Mouse (Mus musculus) hindbrain, embryonic 10.5 days (tissue): ENCODE results near the gene Wnt16. TPM values are rescaled to one million over a fixed set of nuclear protein-coding genes. Genes with fewer than 3 reads are reported as not detected.

Experiments
- DNase-seq: peaks from one replicate; pipeline ENCODE4 v3.0.0-alpha.2; 2017; ENCODE audit warnings: low spot score
- H3K27ac ChIP-seq: fragments of 300-500 bp; sonication (generic); 2 replicates; pipeline ENCODE4 v1.5.1; 2016; ENCODE audit warnings: mild to moderate bottlenecking, moderate library complexity
- H3K27me3 ChIP-seq: fragments of 300-500 bp; sonication (generic); 2 replicates; pipeline ENCODE4 v1.6.1; 2016; ENCODE audit warnings: mild to moderate bottlenecking; ENCODE audit not compliant: poor library complexity, insufficient read depth, severe bottlenecking
- H3K36me3 ChIP-seq: fragments of 300-500 bp; sonication (generic); 2 replicates; pipeline ENCODE4 v1.6.1; 2016; ENCODE audit warnings: mild to moderate bottlenecking, moderate library complexity
- H3K4me1 ChIP-seq: fragments of 300-500 bp; sonication (generic); replicated peaks from 2 replicates; pipeline ENCODE4 v1.6.1; 2016; ENCODE audit warnings: mild to moderate bottlenecking
- H3K4me3 ChIP-seq: fragments of 300-500 bp; sonication (generic); 2 replicates; pipeline ENCODE4 v1.5.1; 2016; ENCODE audit warnings: mild to moderate bottlenecking, moderate library complexity
- H3K9me3 ChIP-seq: fragments of 300-500 bp; sonication (generic); 2 replicates; pipeline ENCODE4 v1.6.1; 2016; ENCODE audit warnings: mild to moderate bottlenecking, moderate library complexity
- WGBS: fragments of 180-500 bp; shearing (Covaris S2); methylation state at CpG from one replicate; pipeline ENCODE4 v1.1.7; 2016; 5-methylcytosine and 5-hydroxymethylcytosine counted together
- polyA plus RNA-seq: library from polyadenylated mRNA; unstranded; fragments of >200 nt; fragmentation: Nextera tagmentation; extraction: Ambion mirVana; gene quantifications from 2 replicates; pipeline ENCODE4 v1.2.1, GENCODE M21; 2016

Wnt16 gene
- polyA plus RNA-seq, 1 experiment from 2014 or later = 0.50 TPM

GRCm38 (mm10) chr6:22330169-22330960 is 42.3 kb downstream of the Wnt16 start:
- H3K4me3 ChIP-seq = no peak overlapping the region
- no peak overlapping the region for H3K27ac ChIP-seq
- peaks cover 4% of the 10 kb centered on the region for H3K36me3 ChIP-seq
- no peak for DNase-seq
- H3K9me3 ChIP-seq = no peaks in the 10 kb centered on the region
- no peaks in the 10 kb centered on the region for H3K27me3 ChIP-seq
- no peaks in the 10 kb centered on the region for H3K4me1 ChIP-seq
- 90% methylated on average over 13 of the region's 13 CpGs for WGBS

- H3K36me3 ChIP-seq = peaks cover 6% of the 10 kb centered on the region
- no peak overlapping the region for H3K4me3 ChIP-seq
- DNase-seq = no peak
- H3K9me3 ChIP-seq = no peaks in the 10 kb centered on the region
- H3K4me1 ChIP-seq = no peaks in the 10 kb centered on the region
- WGBS = 93% methylated on average over 2 of the region's 2 CpGs
- no peaks in the 10 kb centered on the region for H3K27me3 ChIP-seq
- no peak overlapping the region for H3K27ac ChIP-seq
These were observed 44.5 kb downstream of the Wnt16 start for GRCm38 (mm10) chr6:22332548-22332947.

GRCm38 (mm10) chr6:22339763-22340542 is 51.9 kb downstream of the Wnt16 start:
- 93% methylated on average over 15 of the region's 15 CpGs for WGBS
- no peak for DNase-seq
- H3K27ac ChIP-seq = no peak overlapping the region
- H3K4me1 ChIP-seq = peaks cover 6% of the 10 kb centered on the region; the same call in 1 of the 2 replicates
- no peaks in the 10 kb centered on the region for H3K27me3 ChIP-seq
- no peaks in the 10 kb centered on the region for H3K9me3 ChIP-seq
- no peak overlapping the region for H3K4me3 ChIP-seq
- peaks cover 33% of the 10 kb centered on the region for H3K36me3 ChIP-seq

- WGBS = 95% methylated on average over 14 of the region's 14 CpGs
- H3K27me3 ChIP-seq = no peaks in the 10 kb centered on the region
- DNase-seq = no peak
These were observed 52.8 kb downstream of the Wnt16 start for GRCm38 (mm10) chr6:22340779-22341178.

GRCm38 (mm10) chr6:22343292-22343691 is 55.3 kb downstream of the Wnt16 start:
- no peaks in the 10 kb centered on the region for H3K9me3 ChIP-seq
- H3K27me3 ChIP-seq = no peaks in the 10 kb centered on the region
- H3K27ac ChIP-seq = no peak overlapping the region
- H3K4me1 ChIP-seq = peaks cover 20% of the 10 kb centered on the region
- WGBS = 92% methylated on average over 3 of the region's 3 CpGs
- H3K36me3 ChIP-seq = peaks cover 26% of the 10 kb centered on the region
- no peak for DNase-seq
- no peak overlapping the region for H3K4me3 ChIP-seq

More at GRCm38 (mm10) chr6:22340779-22341178, 52.8 kb downstream of the Wnt16 start:
- no peak overlapping the region for H3K27ac ChIP-seq
- no peaks in the 10 kb centered on the region for H3K9me3 ChIP-seq
- H3K4me1 ChIP-seq = peaks cover 6% of the 10 kb centered on the region; the same call in 1 of the 2 replicates
- H3K4me3 ChIP-seq = no peak overlapping the region
- H3K36me3 ChIP-seq = peaks cover 33% of the 10 kb centered on the region

GRCm38 (mm10) chr6:22343706-22344105 is 55.7 kb downstream of the Wnt16 start:
- H3K4me1 ChIP-seq = peaks cover 20% of the 10 kb centered on the region
- H3K4me3 ChIP-seq = no peak overlapping the region
- no peaks in the 10 kb centered on the region for H3K27me3 ChIP-seq
- peaks cover 23% of the 10 kb centered on the region for H3K36me3 ChIP-seq
- WGBS = 92% methylated on average over 6 of the region's 6 CpGs
- no peak for DNase-seq
- no peak overlapping the region for H3K27ac ChIP-seq
- no peaks in the 10 kb centered on the region for H3K9me3 ChIP-seq

- H3K36me3 ChIP-seq = peaks cover 17% of the 10 kb centered on the region
- H3K4me3 ChIP-seq = no peak overlapping the region
- no peaks in the 10 kb centered on the region for H3K9me3 ChIP-seq
- WGBS = 60% methylated on average over 6 of the region's 6 CpGs
- DNase-seq = no peak
- peaks cover 20% of the 10 kb centered on the region for H3K4me1 ChIP-seq
- no peaks in the 10 kb centered on the region for H3K27me3 ChIP-seq
- no peak overlapping the region for H3K27ac ChIP-seq
These were observed 56.4 kb downstream of the Wnt16 start for GRCm38 (mm10) chr6:22344443-22344842.

GRCm38 (mm10) chr6:22347132-22347902 is 59.3 kb downstream of the Wnt16 start:
- Histone ChIP-seq H3K9me3 (no peaks in the 10 kb centered on the region), H3K4me3 (no peak overlapping the region), H3K27ac (no peak overlapping the region), H3K36me3 (no peaks in the 10 kb centered on the region), H3K4me1 (peaks cover 20% of the 10 kb centered on the region), H3K27me3 (no peaks in the 10 kb centered on the region)
- WGBS = 75% methylated on average over 8 of the region's 8 CpGs
- no peak for DNase-seq

Other genes with a start within 250 kb of the Wnt16 start
- gene Fam3c, start 68.0 kb downstream of the Wnt16 start, polyA plus RNA-seq = 26.9 and 27.2 TPM in 2 replicates